Mouse (Mus musculus) lung, embryonic 16.5 days (tissue): ENCODE measurements at regions not wholly inside any gene's neighbourhood (a gene's known extent, or its start where the extent isn't known, plus 50 kb on each side); places are given as distances from the start of the nearest gene placed in this dataset.

Source experiments
- ATAC-seq: fragments of 200-750 bp; cut with Nextera tagmentation; 2 replicates; pipeline ENCODE4 v1.8.0; 2017; ENCODE audit warnings: low read depth, mild to moderate bottlenecking, moderate library complexity
- H3K27ac ChIP-seq: fragments of 300-500 bp; sonication (generic); 2 replicates; pipeline ENCODE4 v1.5.1; 2014; ENCODE audit warnings: mild to moderate bottlenecking, control low read depth, low read length
- H3K27me3 ChIP-seq: fragments of 300-500 bp; sonication (generic); 2 replicates; pipeline ENCODE4 v1.6.1; 2014; ENCODE audit warnings: low read depth, low read length, mixed read lengths; ENCODE audit not compliant: control insufficient read depth, insufficient read depth
- H3K36me3 ChIP-seq: fragments of 300-500 bp; sonication (generic); 2 replicates; pipeline ENCODE4 v1.6.1; 2014; ENCODE audit warnings: low read length; ENCODE audit not compliant: control insufficient read depth, insufficient read depth
- H3K4me1 ChIP-seq: fragments of 300-500 bp; sonication (generic); replicated peaks from 2 replicates; pipeline ENCODE4 v1.6.1; 2014; ENCODE audit warnings: low read length, mixed read lengths; ENCODE audit not compliant: control insufficient read depth, insufficient read depth
- H3K4me2 ChIP-seq: fragments of 300-500 bp; sonication (generic); 2 replicates; pipeline ENCODE4 v1.6.1; 2014; ENCODE audit warnings: low read depth, low read length, control low read depth
- H3K4me3 ChIP-seq: fragments of 300-500 bp; sonication (generic); 2 replicates; pipeline ENCODE4 v1.5.1; 2014; ENCODE audit warnings: mild to moderate bottlenecking, low read length, control low read depth
- H3K9ac ChIP-seq: fragments of 300-500 bp; sonication (generic); 2 replicates; pipeline ENCODE4 v1.6.1; 2014; ENCODE audit warnings: low read length, control low read depth
- H3K9me3 ChIP-seq: fragments of 300-500 bp; sonication (generic); 2 replicates; pipeline ENCODE4 v1.6.1; 2016; ENCODE audit warnings: low read length; ENCODE audit not compliant: control insufficient read depth
- WGBS: fragments of 180-500 bp; shearing (Covaris S2); extraction: QIAGEN DNeasy Blood & Tissue Kit; methylation state at CpG from one replicate; pipeline ENCODE4 v1.1.7; 2014; 5-methylcytosine and 5-hydroxymethylcytosine counted together

DNA sequence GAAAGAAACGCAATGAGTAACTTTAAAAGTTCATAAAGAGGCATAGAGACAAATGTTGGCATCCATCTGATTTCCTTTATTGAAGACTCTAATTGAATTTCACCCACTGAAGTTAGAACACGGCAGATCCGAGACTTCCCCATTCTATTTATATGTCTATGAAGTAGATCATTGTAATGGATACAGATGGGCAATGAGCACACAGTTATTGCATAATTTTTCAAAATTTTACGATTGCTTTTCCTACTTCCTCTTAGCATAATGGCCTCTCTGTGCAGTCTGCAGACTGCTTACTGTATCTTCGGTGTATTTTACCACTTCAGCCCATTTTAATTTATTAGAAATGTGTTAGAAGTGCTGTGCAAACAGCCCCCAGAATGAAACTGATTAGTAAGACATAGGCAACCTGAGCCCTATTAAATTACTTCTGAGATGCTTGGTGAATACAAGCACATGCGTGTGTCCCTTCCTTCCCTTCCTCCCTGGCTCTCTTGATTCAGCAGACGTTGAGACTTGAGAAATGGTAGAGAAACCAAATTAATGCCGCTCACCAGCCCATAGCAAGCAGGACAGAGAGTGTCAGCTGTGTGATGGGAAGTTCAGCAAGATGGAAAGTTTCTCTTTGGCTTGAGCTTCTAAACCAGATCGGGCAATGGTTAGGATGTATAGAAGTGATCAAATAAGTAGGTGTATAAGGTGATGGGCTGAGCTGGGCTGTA, 247.9 kb upstream of the Far2 start:
- Histone ChIP-seq H3K9me3 (no peaks in the 10 kb centered on the region), H3K27me3 (no peaks in the 10 kb centered on the region), H3K4me2 (no peak overlapping the region), H3K27ac (no peak overlapping the region), H3K36me3 (no peaks in the 10 kb centered on the region), H3K9ac (no peak overlapping the region), H3K4me3 (no peak overlapping the region), H3K4me1 (no peaks in the 10 kb centered on the region)
- WGBS = 64% methylated on average over 9 of the region's 9 CpGs
- no peak for ATAC-seq

DNA sequence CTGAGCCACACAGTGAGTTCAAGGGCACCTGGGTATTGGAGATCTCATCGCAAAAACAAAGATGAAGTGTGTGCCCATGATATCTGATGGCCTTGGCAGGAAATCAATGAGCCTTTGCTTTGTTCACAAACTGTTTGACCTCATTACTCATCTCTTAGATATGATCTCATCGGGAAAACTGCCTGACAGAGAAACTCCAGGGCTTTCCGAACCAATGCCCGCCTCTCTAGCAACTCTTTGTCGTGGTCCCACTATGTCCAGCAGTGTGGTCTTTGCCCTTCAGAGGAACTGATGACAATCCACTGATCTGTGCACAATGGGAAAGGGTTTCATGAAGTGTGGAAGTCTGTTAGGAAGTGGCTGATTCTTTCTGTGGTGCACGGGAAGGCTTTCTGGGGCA, 247.2 kb upstream of the Far2 start:
- Histone ChIP-seq H3K27me3 (no peaks in the 10 kb centered on the region), H3K36me3 (no peaks in the 10 kb centered on the region), H3K4me1 (no peaks in the 10 kb centered on the region), H3K9me3 (no peaks in the 10 kb centered on the region), H3K9ac (no peak overlapping the region), H3K27ac (no peak overlapping the region), H3K4me3 (no peak overlapping the region), H3K4me2 (no peak overlapping the region)
- 68% methylated on average over 6 of the region's 6 CpGs for whole genome bisulfite sequencing
- no peak for ATAC-seq

DNA sequence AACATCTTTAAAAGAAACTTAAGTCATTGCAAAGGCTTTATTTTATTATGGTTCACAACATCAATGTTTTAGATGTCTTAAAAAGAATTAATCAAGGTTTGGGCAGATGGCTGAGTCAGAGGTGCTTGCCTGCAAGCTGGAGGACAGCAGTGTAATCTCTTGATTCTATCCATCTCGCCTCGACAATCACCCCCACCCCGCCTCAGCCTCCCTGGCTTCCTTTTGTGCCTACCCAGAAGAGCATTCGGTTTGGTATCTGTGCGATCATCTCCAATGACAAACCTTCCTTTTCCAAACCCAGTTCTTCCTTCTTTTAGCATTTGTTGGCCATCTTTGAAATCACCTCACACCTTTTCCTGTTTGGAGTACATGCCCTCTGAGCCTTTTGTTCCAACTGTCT, 246.2 kb upstream of the Far2 start:
- no peak overlapping the region for H3K9ac ChIP-seq
- no peaks in the 10 kb centered on the region for H3K36me3 ChIP-seq
- no peaks in the 10 kb centered on the region for H3K4me1 ChIP-seq
- H3K27ac ChIP-seq = no peak overlapping the region
- no peaks in the 10 kb centered on the region for H3K9me3 ChIP-seq
- WGBS = 84% methylated on average over 5 of the region's 5 CpGs
- H3K27me3 ChIP-seq = no peaks in the 10 kb centered on the region
- no peak for ATAC-seq
- H3K4me2 ChIP-seq = no peak overlapping the region
- H3K4me3 ChIP-seq = no peak overlapping the region

DNA sequence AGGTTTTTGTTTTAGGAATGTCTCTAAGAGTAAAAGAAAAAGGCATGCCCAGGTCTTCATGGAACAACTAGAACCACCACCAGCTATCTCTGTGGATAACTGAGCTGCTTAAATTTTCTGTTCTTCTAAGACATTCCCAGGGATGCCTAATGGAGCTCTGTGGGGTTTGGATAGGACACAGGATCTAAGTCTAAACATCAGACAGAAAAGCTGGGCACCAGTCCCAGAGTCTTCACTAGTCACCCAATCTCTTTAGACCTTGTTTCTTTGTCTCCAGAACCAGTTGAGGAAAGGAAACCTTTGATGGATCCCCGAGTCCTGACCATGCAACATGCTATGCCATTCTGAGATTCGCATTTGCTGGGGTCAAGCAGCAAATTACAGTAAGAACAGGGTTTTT, 243.2 kb upstream of the Far2 start:
- peak; percentile 54; the same call in 1 of the 2 replicates for ATAC-seq
- Histone ChIP-seq H3K36me3 (no peaks in the 10 kb centered on the region), H3K9me3 (no peaks in the 10 kb centered on the region), H3K27me3 (no peaks in the 10 kb centered on the region), H3K4me1 (peaks cover 3% of the 10 kb centered on the region; the same call in 1 of the 2 replicates), H3K4me2 (no peak overlapping the region), H3K27ac (no peak overlapping the region), H3K4me3 (no peak overlapping the region), H3K9ac (no peak overlapping the region)
- WGBS = 64% methylated on average over 2 of the region's 2 CpGs

DNA sequence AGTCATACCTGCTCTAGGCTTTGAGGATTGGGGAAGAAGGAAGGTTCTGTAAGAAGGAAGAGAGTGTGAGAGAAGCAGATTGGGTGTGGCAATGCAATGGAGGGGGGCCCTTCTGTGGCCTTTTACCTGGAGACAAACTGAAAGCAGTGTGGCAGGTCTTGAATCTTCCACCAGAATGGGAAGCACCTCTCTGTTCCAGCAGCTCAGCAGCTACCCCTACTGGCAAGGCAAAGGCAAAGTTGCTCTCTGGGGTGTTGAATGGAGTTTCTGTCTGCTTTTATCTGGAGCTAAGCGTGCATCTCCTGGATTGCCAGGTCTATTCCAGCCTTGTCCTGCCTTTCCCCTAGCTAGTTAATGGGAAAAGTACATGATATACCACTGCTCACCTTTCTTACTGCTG, 236.3 kb upstream of the Far2 start:
- 24% methylated on average over 1 of the region's 1 CpGs for WGBS
- no peak overlapping the region for H3K4me2 ChIP-seq
- H3K27me3 ChIP-seq = no peaks in the 10 kb centered on the region
- no peaks in the 10 kb centered on the region for H3K36me3 ChIP-seq
- no peak overlapping the region for H3K4me3 ChIP-seq
- no peak overlapping the region for H3K27ac ChIP-seq
- no peak for ATAC-seq
- H3K4me1 ChIP-seq = peaks cover 5% of the 10 kb centered on the region; the same call in 1 of the 2 replicates
- no peaks in the 10 kb centered on the region for H3K9me3 ChIP-seq
- no peak overlapping the region for H3K9ac ChIP-seq

DNA sequence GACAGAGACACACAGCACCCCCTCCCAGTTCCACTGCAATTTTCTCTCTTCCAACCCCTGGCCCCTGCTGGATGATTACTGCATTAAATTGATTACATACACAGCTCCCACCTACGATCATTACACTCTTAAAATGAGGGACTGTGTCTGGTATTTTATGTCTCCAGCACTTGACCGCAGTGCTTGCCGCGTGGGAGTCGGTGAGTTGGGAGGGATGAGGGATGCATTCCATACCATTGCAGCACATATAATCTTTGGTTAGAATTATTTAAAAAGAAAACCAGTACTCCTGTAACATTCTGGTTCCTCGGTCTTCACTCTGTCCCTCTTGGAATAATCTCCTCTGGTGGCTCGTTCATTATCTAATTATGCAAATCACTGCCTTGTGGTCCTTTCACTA, 230.2 kb upstream of the Far2 start:
- no peak for ATAC-seq
- H3K4me1 ChIP-seq = peaks cover under 1% of the 10 kb centered on the region; the same call in 1 of the 2 replicates

DNA sequence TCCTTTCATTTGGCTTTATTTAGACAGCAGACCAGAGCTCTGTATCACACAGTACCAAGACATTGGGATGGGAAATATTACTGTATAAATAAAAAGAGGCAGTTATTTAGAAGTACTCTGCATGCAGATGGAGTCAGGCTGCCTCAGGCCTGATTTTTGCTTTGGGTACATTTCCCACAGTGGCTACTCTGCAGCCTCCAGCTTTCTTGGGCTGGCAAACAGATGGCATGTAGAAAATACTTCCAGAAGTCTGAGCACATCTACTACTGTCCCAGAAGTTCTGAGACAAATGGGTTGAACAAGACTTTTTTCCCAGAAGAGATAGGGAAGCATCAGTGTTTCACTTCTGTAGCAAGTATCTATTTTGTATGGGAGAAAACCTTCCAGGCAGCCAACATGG, 229.8 kb upstream of the Far2 start:
- Histone ChIP-seq H3K4me1 (peaks cover 4% of the 10 kb centered on the region; the same call in 1 of the 2 replicates), H3K4me2 (no peak overlapping the region), H3K9me3 (no peaks in the 10 kb centered on the region), H3K27me3 (no peaks in the 10 kb centered on the region), H3K4me3 (no peak overlapping the region), H3K36me3 (no peaks in the 10 kb centered on the region), H3K9ac (no peak overlapping the region), H3K27ac (no peak overlapping the region)
- no peak for ATAC-seq

More for the DNA sequence above, 230.2 kb upstream of the Far2 start:
- H3K9ac ChIP-seq = no peak overlapping the region
- no peak overlapping the region for H3K27ac ChIP-seq
- no peaks in the 10 kb centered on the region for H3K9me3 ChIP-seq
- H3K4me3 ChIP-seq = no peak overlapping the region
- no peaks in the 10 kb centered on the region for H3K27me3 ChIP-seq
- WGBS = 74% methylated on average over 7 of the region's 7 CpGs
- no peak overlapping the region for H3K4me2 ChIP-seq
- no peaks in the 10 kb centered on the region for H3K36me3 ChIP-seq

DNA sequence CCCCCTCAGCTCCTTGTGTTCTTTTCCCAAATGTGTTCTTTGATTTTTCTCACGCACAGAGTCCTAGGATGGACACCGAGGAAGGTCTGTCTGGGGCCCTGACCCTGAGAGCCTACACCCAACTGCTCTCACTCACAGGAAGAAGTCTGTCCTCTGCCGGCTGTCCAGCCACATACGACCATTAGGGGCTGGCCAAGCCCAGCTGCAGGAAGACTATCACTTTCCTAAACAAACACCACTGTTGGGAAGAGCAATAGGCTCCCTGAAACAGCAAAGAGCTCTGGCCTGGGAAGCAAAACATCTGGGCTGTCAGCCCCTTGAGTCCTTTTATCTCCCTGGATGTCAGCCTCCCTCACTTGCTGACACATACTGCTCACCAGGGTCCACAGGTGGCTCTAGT, 224.8 kb upstream of the Far2 start:
- no peaks in the 10 kb centered on the region for H3K36me3 ChIP-seq
- peak; percentile 70 for ATAC-seq
- 8% methylated on average over 4 of the region's 4 CpGs for WGBS
- H3K4me3 ChIP-seq = no peak overlapping the region
- no peaks in the 10 kb centered on the region for H3K9me3 ChIP-seq
- H3K9ac ChIP-seq = no peak overlapping the region
- H3K4me2 ChIP-seq = no peak overlapping the region
- peaks cover 4% of the 10 kb centered on the region for H3K4me1 ChIP-seq
- no peaks in the 10 kb centered on the region for H3K27me3 ChIP-seq
- H3K27ac ChIP-seq = no peak overlapping the region

DNA sequence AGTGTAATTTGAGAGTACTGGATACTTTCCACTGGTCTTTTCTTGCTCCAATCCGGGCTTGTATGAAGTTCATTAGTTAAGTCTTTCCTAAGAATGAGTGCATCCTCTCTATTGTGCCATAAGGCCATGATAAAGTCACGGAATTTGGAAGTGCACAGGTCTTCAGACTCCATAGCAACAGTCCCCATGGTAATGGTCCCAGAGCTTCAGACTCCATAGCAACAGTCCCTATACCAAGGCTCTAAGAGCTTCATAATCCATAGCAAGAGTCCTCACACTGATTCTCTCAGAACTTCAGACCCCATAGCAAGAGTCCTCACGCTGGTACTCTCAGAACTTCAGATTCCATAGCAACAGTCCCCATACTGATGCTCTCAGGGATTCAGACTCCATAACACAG, 214.5 kb upstream of the Far2 start:
- ATAC-seq = no peak
- H3K4me1 ChIP-seq = no peaks in the 10 kb centered on the region
- H3K36me3 ChIP-seq = no peaks in the 10 kb centered on the region
- H3K4me3 ChIP-seq = no peak overlapping the region
- no peaks in the 10 kb centered on the region for H3K27me3 ChIP-seq
- H3K27ac ChIP-seq = no peak overlapping the region
- H3K9me3 ChIP-seq = no peaks in the 10 kb centered on the region
- 63% methylated on average over 3 of the region's 3 CpGs for WGBS
- no peak overlapping the region for H3K4me2 ChIP-seq
- H3K9ac ChIP-seq = no peak overlapping the region

DNA sequence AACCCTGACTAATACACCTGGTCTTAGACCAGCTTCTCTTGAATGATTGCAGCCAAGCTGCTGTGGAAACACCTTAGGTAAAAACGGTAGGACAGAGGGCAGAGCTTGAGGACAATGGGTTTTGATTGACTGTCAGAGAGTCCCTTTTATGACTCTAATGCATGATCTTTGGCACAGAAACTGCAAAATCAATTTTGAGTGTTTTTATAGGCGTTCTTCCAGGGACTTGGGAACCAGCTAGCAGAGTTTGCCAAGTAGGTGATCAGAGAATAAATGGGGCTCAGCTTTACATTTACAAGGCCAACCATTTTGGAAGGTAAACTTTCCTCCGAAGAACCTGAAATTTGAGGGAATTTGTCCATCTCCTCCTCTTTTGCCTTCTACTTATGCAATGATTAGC, 213.6 kb upstream of the Far2 start:
- WGBS = 59% methylated on average over 3 of the region's 3 CpGs
- no peaks in the 10 kb centered on the region for H3K27me3 ChIP-seq

More for the DNA sequence above, 213.6 kb upstream of the Far2 start:
- no peak for ATAC-seq
- no peak overlapping the region for H3K4me3 ChIP-seq
- H3K4me2 ChIP-seq = no peak overlapping the region
- H3K9ac ChIP-seq = no peak overlapping the region
- H3K4me1 ChIP-seq = no peaks in the 10 kb centered on the region
- H3K9me3 ChIP-seq = no peaks in the 10 kb centered on the region
- no peak overlapping the region for H3K27ac ChIP-seq
- no peaks in the 10 kb centered on the region for H3K36me3 ChIP-seq
